ENCODE assay signal across 18 mouse cellular contexts in genomic region chr5:125309193-125309592, GRCm38 (mm10). TPM values are rescaled to one million over a fixed set of nuclear protein-coding genes. Genes with fewer than 3 reads are reported as not detected.
A peak's percentile ranks its signal among the peaks of the same experiment; 100 is the strongest.
DNase-seq lines count a peak whose midpoint lies in the region; ATAC-seq lines count a peak whose summit lies in the region.
"Had no signal": no experiment of that assay in that cellular context is flagged by ENCODE, and none has a peak within 500 bp of the region (broad histone marks: within the 10 kb centered on the region; RNA-seq: fewer than 3 reads in every experiment).

No protein-coding gene starts in this region.

- no peaks in the 10 kb centered on the region for H3K27me3 ChIP-seq in kidney, embryonic 15.5 days
- H3K27me3 ChIP-seq in forebrain, embryonic 11.5 days (ENCODE audit: control insufficient read depth, insufficient read depth, low read length), result no peaks in the 10 kb centered on the region
- H3K27me3 ChIP-seq: forebrain, embryonic 12.5 days; heart, embryonic 15.5 days had no signal

- peaks cover 58% of the 10 kb centered on the region for H3K4me1 ChIP-seq in kidney, embryonic 15.5 days
- H3K4me1 ChIP-seq in forebrain, embryonic 11.5 days (replicated peaks; ENCODE audit: control insufficient read depth, insufficient read depth, low read length), result no peaks in the 10 kb centered on the region

- no peaks in the 10 kb centered on the region for H3K36me3 ChIP-seq in kidney, embryonic 15.5 days
- H3K36me3 ChIP-seq in forebrain, embryonic 11.5 days (ENCODE audit: control insufficient read depth, insufficient read depth, low read length), result no peaks in the 10 kb centered on the region
- H3K36me3 ChIP-seq: forebrain, embryonic 12.5 days; heart, embryonic 15.5 days had no signal

- WGBS in kidney, embryonic 15.5 days, result 71% methylated on average over 7 of the region's 7 CpGs
- 79% methylated on average over 7 of the region's 7 CpGs for WGBS in forebrain, embryonic 11.5 days

- DNase-seq in kidney, postnatal 14 days, result peak; percentile 45
- peak; percentile 39 for DNase-seq in NIH3T3 (ENCODE audit: low read depth)
- DNase-seq in lung, postnatal 14 days, result peak; percentile 21
- DNase-seq in heart, adult 8-10 months (ENCODE audit: low spot score), result no peak
- no peak for DNase-seq in forebrain, embryonic 11.5 days (ENCODE audit: low spot score)
- DNase-seq: adrenal gland, postnatal 25 days; cerebellum, adult 18-20 months; cerebellum, adult 9-11 months; cerebellum, postnatal 36 days; gastrocnemius, postnatal 10 days; heart, adult 18-20 months; heart, postnatal 14 days had no signal

- no peak overlapping the region for H3K9ac ChIP-seq in kidney, embryonic 15.5 days
- no peak overlapping the region for H3K9ac ChIP-seq in forebrain, embryonic 11.5 days (ENCODE audit: low read length)
- H3K9ac ChIP-seq: forebrain, embryonic 12.5 days; heart, embryonic 15.5 days; hindbrain, embryonic 14.5 days had no signal

- H3K9me3 ChIP-seq in kidney, embryonic 15.5 days (replicated peaks), result no peaks in the 10 kb centered on the region
- H3K9me3 ChIP-seq in forebrain, embryonic 11.5 days (ENCODE audit: control insufficient read depth, low read length), result no peaks in the 10 kb centered on the region
- H3K9me3 ChIP-seq: forebrain, embryonic 12.5 days; heart, embryonic 15.5 days had no signal

- no peak for ATAC-seq in kidney, embryonic 15.5 days (replicated peaks; ENCODE audit: low FRiP score)
- no peak for ATAC-seq in forebrain, embryonic 11.5 days (replicated peaks; ENCODE audit: low FRiP score)
- ATAC-seq: forebrain, embryonic 16.5 days had no signal

- no peak overlapping the region for H3K27ac ChIP-seq in kidney, embryonic 15.5 days
- H3K27ac ChIP-seq in forebrain, embryonic 11.5 days (ENCODE audit: low read depth, low read length), result no peak overlapping the region
- H3K27ac ChIP-seq: forebrain, embryonic 12.5 days; heart, embryonic 15.5 days; hindbrain, embryonic 14.5 days had no signal

- no peak overlapping the region for H3K4me2 ChIP-seq in kidney, embryonic 15.5 days
- no peak overlapping the region for H3K4me2 ChIP-seq in forebrain, embryonic 11.5 days (ENCODE audit: low read depth, low read length, severe bottlenecking)
- H3K4me2 ChIP-seq: forebrain, embryonic 12.5 days; heart, embryonic 11.5 days; heart, embryonic 15.5 days; hindbrain, embryonic 14.5 days had no signal

- no peak overlapping the region for H3K4me3 ChIP-seq in kidney, embryonic 15.5 days (replicated peaks)
- no peak overlapping the region for H3K4me3 ChIP-seq in forebrain, embryonic 11.5 days (ENCODE audit: low read depth, low read length)
- H3K4me3 ChIP-seq: forebrain, embryonic 12.5 days; heart, embryonic 15.5 days had no signal

RNA-seq across cellular contexts. Expression of gene Scarb1, which starts 31.7 kb away (rescaled TPM):
- 67.6 and 97.9 TPM in 2 replicates for polyA plus RNA-seq in kidney, embryonic 15.5 days (2015; fragmentation: Nextera tagmentation; extraction: Ambion mirVana)
- total RNA-seq in heart, adult 8-10 months (2022), result 10 to 100 TPM; 21.8 to 27.3 (median 25.7) TPM
- polyA plus RNA-seq in forebrain, embryonic 11.5 days (2014; fragmentation: Nextera tagmentation; extraction: Ambion mirVana), result 43.7 and 45.7 TPM in 2 replicates

Comparison
In these comparisons a context has a peak if more than half of its experiments do, and no peak if none do; other contexts are left out.
1. DNase-seq: peak in kidney, postnatal 14 days (single experiment), NIH3T3 (single experiment) and lung, postnatal 14 days (single experiment); none in heart, adult 8-10 months (single experiment) and forebrain, embryonic 11.5 days (single experiment).